Mouse (Mus musculus) liver, embryonic 11.5 days (tissue): ENCODE results near the gene Rin1. TPM values are rescaled to one million over a fixed set of nuclear protein-coding genes. Genes with fewer than 3 reads are reported as not detected.

Source experiments
- ATAC-seq: fragments of 200-750 bp; cut with Nextera tagmentation; replicated peaks from 2 replicates; pipeline ENCODE4 v1.8.0; 2017; ENCODE audit warnings: moderate number of reproducible peaks, mild to moderate bottlenecking, moderate TSS enrichment, moderate library complexity; ENCODE audit not compliant: low FRiP score
- DNase-seq: peaks from one replicate; pipeline ENCODE4 v3.0.0-alpha.2; 2017; ENCODE audit warnings: low spot score
- H3K27ac ChIP-seq: fragments of 300-500 bp; sonication (generic); 2 replicates; pipeline ENCODE4 v1.5.1; 2014; ENCODE audit warnings: mild to moderate bottlenecking, low read depth, low read length, control low read depth
- H3K27me3 ChIP-seq: fragments of 300-500 bp; sonication (generic); replicated peaks from 2 replicates; pipeline ENCODE4 v1.6.1; 2014; ENCODE audit warnings: low read length, mixed read lengths; ENCODE audit not compliant: control insufficient read depth, insufficient read depth
- H3K36me3 ChIP-seq: fragments of 300-500 bp; sonication (generic); 2 replicates; pipeline ENCODE4 v1.6.1; 2014; ENCODE audit warnings: mild to moderate bottlenecking, low read length, moderate library complexity, mixed read lengths; ENCODE audit not compliant: control insufficient read depth, insufficient read depth
- H3K4me1 ChIP-seq: fragments of 300-500 bp; sonication (generic); replicated peaks from 2 replicates; pipeline ENCODE4 v1.6.1; 2014; ENCODE audit warnings: low read length, mixed read lengths; ENCODE audit not compliant: control insufficient read depth, insufficient read depth
- H3K4me2 ChIP-seq: fragments of 300-500 bp; sonication (generic); 2 replicates; pipeline ENCODE4 v1.6.1; 2014; ENCODE audit warnings: mild to moderate bottlenecking, control low read depth, moderate library complexity
- H3K4me3 ChIP-seq: fragments of 300-500 bp; sonication (generic); 2 replicates; pipeline ENCODE4 v1.5.1; 2014; ENCODE audit warnings: low read depth, low read length, control low read depth
- H3K9ac ChIP-seq: fragments of 300-500 bp; sonication (generic); 2 replicates; pipeline ENCODE4 v1.6.1; 2014; ENCODE audit warnings: low read depth, low read length, control low read depth
- H3K9me3 ChIP-seq: fragments of 300-500 bp; sonication (generic); 2 replicates; pipeline ENCODE4 v1.6.1; 2016; ENCODE audit warnings: low read length, inconsistent platforms, mixed read lengths; ENCODE audit not compliant: control insufficient read depth
- WGBS: fragments of 180-500 bp; shearing (Covaris S2); extraction: QIAGEN DNeasy Blood & Tissue Kit; methylation state at CpG from one replicate; pipeline ENCODE4 v1.1.7; 2014; 5-methylcytosine and 5-hydroxymethylcytosine counted together
- polyA plus RNA-seq: library from polyadenylated mRNA; unstranded; fragments of >200 nt; fragmentation: Nextera tagmentation; extraction: Ambion mirVana; gene quantifications from 2 replicates; pipeline ENCODE4 v1.2.1, GENCODE M21; 2014

The Rin1 gene
- polyA plus RNA-seq, 1 experiment from 2014 or later = 1.4 TPM

- H3K9ac ChIP-seq = no peak overlapping the region
- 14% methylated on average over 10 of the region's 10 CpGs for WGBS
- H3K4me3 ChIP-seq = no peak overlapping the region
- ATAC-seq (peak; percentile 51), DNase-seq (no peak)
- no peaks in the 10 kb centered on the region for H3K9me3 ChIP-seq
- H3K36me3 ChIP-seq = no peaks in the 10 kb centered on the region
- H3K27me3 ChIP-seq = 0 out of 2 replicates have a peak, but pooled peaks cover 4% of the 10 kb centered on the region
- H3K4me1 ChIP-seq = peaks cover 42% of the 10 kb centered on the region
- peak overlapping the region; percentile 45; the same call in 1 of the 2 replicates for H3K27ac ChIP-seq
- H3K4me2 ChIP-seq = 0 out of 2 replicates have a peak overlapping the region, but pooled peaks have one; percentile 9
Observed at GRCm38 (mm10) chr19:5058801-5059771, 8.8 kb downstream of the Rin1 start.

GRCm38 (mm10) chr19:5060365-5061330 is 10.4 kb downstream of the Rin1 start:
- no peak for ATAC-seq
- no peak for DNase-seq
- WGBS = 48% methylated on average over 5 of the region's 5 CpGs
- Histone ChIP-seq H3K4me2 (no peak overlapping the region), H3K9ac (peak overlapping the region; percentile 32; the same call in 1 of the 2 replicates), H3K9me3 (no peaks in the 10 kb centered on the region), H3K4me1 (peaks cover 51% of the 10 kb centered on the region), H3K27me3 (peaks cover 2% of the 10 kb centered on the region; the same call in 1 of the 2 replicates), H3K36me3 (no peaks in the 10 kb centered on the region), H3K27ac (peak overlapping the region; percentile 51; the same call in 1 of the 2 replicates), H3K4me3 (no peak overlapping the region)

- H3K9ac ChIP-seq = no peak overlapping the region
- H3K4me2 ChIP-seq = no peak overlapping the region
- ATAC-seq (no peak), DNase-seq (no peak)
- no peaks in the 10 kb centered on the region for H3K9me3 ChIP-seq
- 80% methylated on average over 5 of the region's 5 CpGs for WGBS
- H3K4me1 ChIP-seq = peaks cover 49% of the 10 kb centered on the region
- H3K4me3 ChIP-seq = no peak overlapping the region
- no peaks in the 10 kb centered on the region for H3K36me3 ChIP-seq
- peaks cover 2% of the 10 kb centered on the region; the same call in 1 of the 2 replicates for H3K27me3 ChIP-seq
- H3K27ac ChIP-seq = no peak overlapping the region
Observed at GRCm38 (mm10) chr19:5062041-5062440, 11.8 kb downstream of the Rin1 start.

- WGBS = 67% methylated on average over 6 of the region's 6 CpGs
- H3K36me3 ChIP-seq = no peaks in the 10 kb centered on the region
- H3K27me3 ChIP-seq = peaks cover 2% of the 10 kb centered on the region; the same call in 1 of the 2 replicates
- H3K9ac ChIP-seq = no peak overlapping the region
- no peak overlapping the region for H3K4me2 ChIP-seq
- no peak for ATAC-seq
- DNase-seq = no peak
- no peaks in the 10 kb centered on the region for H3K9me3 ChIP-seq
- H3K4me3 ChIP-seq = no peak overlapping the region
- H3K4me1 ChIP-seq = peaks cover 53% of the 10 kb centered on the region
- H3K27ac ChIP-seq = no peak overlapping the region
Observed at GRCm38 (mm10) chr19:5062446-5062845, 12.2 kb downstream of the Rin1 start.

GRCm38 (mm10) chr19:5065104-5065503 is 14.8 kb downstream of the Rin1 start:
- H3K4me1 ChIP-seq = peaks cover 55% of the 10 kb centered on the region
- no peak overlapping the region for H3K4me2 ChIP-seq
- H3K36me3 ChIP-seq = no peaks in the 10 kb centered on the region
- ATAC-seq (no peak), DNase-seq (no peak)
- H3K4me3 ChIP-seq = no peak overlapping the region
- WGBS = 52% methylated on average over 7 of the region's 7 CpGs
- H3K27me3 ChIP-seq = peaks cover 26% of the 10 kb centered on the region
- no peaks in the 10 kb centered on the region for H3K9me3 ChIP-seq
- no peak overlapping the region for H3K9ac ChIP-seq
- H3K27ac ChIP-seq = no peak overlapping the region; the same call in 1 of the 2 replicates

GRCm38 (mm10) chr19:5067040-5067799 is 16.9 kb downstream of the Rin1 start:
- peaks cover 40% of the 10 kb centered on the region for H3K27me3 ChIP-seq
- H3K4me2 ChIP-seq = peak overlapping the region; percentile 95
- peak overlapping the region; percentile 90 for H3K27ac ChIP-seq
- H3K4me1 ChIP-seq = peaks cover 56% of the 10 kb centered on the region
- 4% methylated on average over 15 of the region's 15 CpGs for WGBS
- H3K9ac ChIP-seq = peak overlapping the region; percentile 73
- DNase-seq (peak; percentile 67), ATAC-seq (peak; percentile 86)
- H3K4me3 ChIP-seq = peak overlapping the region; percentile 59
- no peaks in the 10 kb centered on the region for H3K9me3 ChIP-seq
- no peaks in the 10 kb centered on the region for H3K36me3 ChIP-seq

GRCm38 (mm10) chr19:5067867-5068569 is 17.7 kb downstream of the Rin1 start, which contains the start of gene Cd248:
TSS of gene Cd248 (plus strand) at chr19:5068078.
- peak within 1 kb of the TSS; percentile 73 for H3K9ac ChIP-seq
- H3K9me3 ChIP-seq = no peaks in the 10 kb centered on the region
- WGBS = 2% methylated on average over 54 of the region's 56 CpGs
- 0 out of 2 replicates have a peak, but pooled peaks have one; percentile 9 for ATAC-seq
- H3K4me2 ChIP-seq = peak within 1 kb of the TSS; percentile 95
- H3K4me3 ChIP-seq = peak within 1 kb of the TSS; percentile 59
- H3K4me1 ChIP-seq = peaks cover 62% of the 10 kb centered on the region
- peak within 1 kb of the TSS; percentile 90 for H3K27ac ChIP-seq
- DNase-seq = peak; percentile 71
- peaks cover 40% of the 10 kb centered on the region for H3K27me3 ChIP-seq
- H3K36me3 ChIP-seq = no peaks in the 10 kb centered on the region
